Mouse (Mus musculus): ENCODE results near the gene C5ar2. TPM values are rescaled to one million over a fixed set of nuclear protein-coding genes. Genes with fewer than 3 reads are reported as not detected.

Gene C5ar2
- polyA plus RNA-seq, 1 experiment from 2014 or later, result 0.80 TPM

GRCm38 (mm10) chr7:16207496-16207895 lies 36.5 kb downstream of the C5ar2 start:
- 82% methylated on average over 10 of the region's 10 CpGs for WGBS
- H3K36me3 ChIP-seq (ENCODE audit: control insufficient read depth, insufficient read depth, low read length), result peaks cover 81% of the 10 kb centered on the region
- no peaks in the 10 kb centered on the region for H3K27me3 ChIP-seq (ENCODE audit: control insufficient read depth, insufficient read depth, low read length)
- ATAC-seq (ENCODE audit: insufficient number of reproducible peaks, insufficient read depth, low FRiP score, low read depth), result no peak
- H3K4me2 ChIP-seq (ENCODE audit: low read length), result no peak overlapping the region
- no peaks in the 10 kb centered on the region for H3K9me3 ChIP-seq (ENCODE audit: control insufficient read depth, low read length)
- H3K4me3 ChIP-seq (ENCODE audit: control insufficient read depth in 1 of 2, insufficient read depth in 1 of 2, low read depth in 1 of 2, low read length in 2 of 2), result no peak overlapping the region
- H3K9ac ChIP-seq (ENCODE audit: low read length), result no peak overlapping the region
- H3K4me1 ChIP-seq (ENCODE audit: control insufficient read depth in 2 of 2, insufficient read depth in 2 of 2, low read length in 2 of 2), result no peaks in the 10 kb centered on the region
- no peak overlapping the region for H3K27ac ChIP-seq (replicated peaks in 1 of 2; ENCODE audit: control insufficient read depth in 1 of 2, insufficient read depth in 1 of 2, low read depth in 2 of 2, low read length in 2 of 2)

- WGBS, result 77% methylated on average over 7 of the region's 7 CpGs
- no peaks in the 10 kb centered on the region for H3K27me3 ChIP-seq (ENCODE audit: control insufficient read depth, insufficient read depth, low read length)
- H3K27ac ChIP-seq (replicated peaks in 1 of 2; ENCODE audit: control insufficient read depth in 1 of 2, insufficient read depth in 1 of 2, low read depth in 2 of 2, low read length in 2 of 2), result no peak overlapping the region
- no peak for ATAC-seq (ENCODE audit: insufficient number of reproducible peaks, insufficient read depth, low FRiP score, low read depth)
- H3K36me3 ChIP-seq (ENCODE audit: control insufficient read depth, insufficient read depth, low read length), result peaks cover 82% of the 10 kb centered on the region
- H3K9me3 ChIP-seq (ENCODE audit: control insufficient read depth, low read length), result no peaks in the 10 kb centered on the region
- no peak overlapping the region for H3K9ac ChIP-seq (ENCODE audit: low read length)
- H3K4me3 ChIP-seq (ENCODE audit: control insufficient read depth in 1 of 2, insufficient read depth in 1 of 2, low read depth in 1 of 2, low read length in 2 of 2), result no peak overlapping the region
- H3K4me1 ChIP-seq (ENCODE audit: control insufficient read depth in 2 of 2, insufficient read depth in 2 of 2, low read length in 2 of 2), result no peaks in the 10 kb centered on the region
- H3K4me2 ChIP-seq (ENCODE audit: low read length), result no peak overlapping the region
Measured at GRCm38 (mm10) chr7:16207076-16207475, 36.9 kb downstream of the C5ar2 start.

- peaks cover 83% of the 10 kb centered on the region for H3K36me3 ChIP-seq (ENCODE audit: control insufficient read depth, insufficient read depth, low read length)
- H3K9me3 ChIP-seq (ENCODE audit: control insufficient read depth, low read length), result no peaks in the 10 kb centered on the region
- H3K4me2 ChIP-seq (ENCODE audit: low read length), result no peak overlapping the region
- no peaks in the 10 kb centered on the region for H3K4me1 ChIP-seq (ENCODE audit: control insufficient read depth in 2 of 2, insufficient read depth in 2 of 2, low read length in 2 of 2)
- ATAC-seq (ENCODE audit: insufficient number of reproducible peaks, insufficient read depth, low FRiP score, low read depth), result no peak; the same call in 1 of the 2 replicates
- no peaks in the 10 kb centered on the region for H3K27me3 ChIP-seq (ENCODE audit: control insufficient read depth, insufficient read depth, low read length)
- WGBS, result 89% methylated on average over 8 of the region's 9 CpGs
- no peak overlapping the region for H3K9ac ChIP-seq (ENCODE audit: low read length)
- no peak overlapping the region for H3K27ac ChIP-seq (replicated peaks in 1 of 2; ENCODE audit: control insufficient read depth in 1 of 2, insufficient read depth in 1 of 2, low read depth in 2 of 2, low read length in 2 of 2)
- no peak overlapping the region for H3K4me3 ChIP-seq (ENCODE audit: control insufficient read depth in 1 of 2, insufficient read depth in 1 of 2, low read depth in 1 of 2, low read length in 2 of 2)
Measured at GRCm38 (mm10) chr7:16204791-16205190, 39.2 kb downstream of the C5ar2 start.

- H3K27me3 ChIP-seq (ENCODE audit: control insufficient read depth, insufficient read depth, low read length), result no peaks in the 10 kb centered on the region
- no peak overlapping the region for H3K27ac ChIP-seq (replicated peaks in 1 of 2; ENCODE audit: control insufficient read depth in 1 of 2, insufficient read depth in 1 of 2, low read depth in 2 of 2, low read length in 2 of 2)
- H3K9me3 ChIP-seq (ENCODE audit: control insufficient read depth, low read length), result no peaks in the 10 kb centered on the region
- ATAC-seq (ENCODE audit: insufficient number of reproducible peaks, insufficient read depth, low FRiP score, low read depth), result no peak
- H3K9ac ChIP-seq (ENCODE audit: low read length), result no peak overlapping the region
- peaks cover 83% of the 10 kb centered on the region for H3K36me3 ChIP-seq (ENCODE audit: control insufficient read depth, insufficient read depth, low read length)
- no peak overlapping the region for H3K4me3 ChIP-seq (ENCODE audit: control insufficient read depth in 1 of 2, insufficient read depth in 1 of 2, low read depth in 1 of 2, low read length in 2 of 2)
- no peak overlapping the region for H3K4me2 ChIP-seq (ENCODE audit: low read length)
- 85% methylated on average over 13 of the region's 13 CpGs for WGBS
- H3K4me1 ChIP-seq (ENCODE audit: control insufficient read depth in 2 of 2, insufficient read depth in 2 of 2, low read length in 2 of 2), result no peaks in the 10 kb centered on the region
Measured at GRCm38 (mm10) chr7:16203505-16203903, 40.5 kb downstream of the C5ar2 start.

- H3K9me3 ChIP-seq (ENCODE audit: control insufficient read depth, low read length), result no peaks in the 10 kb centered on the region
- WGBS, result 80% methylated on average over 15 of the region's 15 CpGs
- no peak for ATAC-seq (ENCODE audit: insufficient number of reproducible peaks, insufficient read depth, low FRiP score, low read depth)
- H3K4me2 ChIP-seq (ENCODE audit: low read length), result no peak overlapping the region
- no peak overlapping the region for H3K4me3 ChIP-seq (ENCODE audit: control insufficient read depth in 1 of 2, insufficient read depth in 1 of 2, low read depth in 1 of 2, low read length in 2 of 2)
- no peak overlapping the region for H3K9ac ChIP-seq (ENCODE audit: low read length)
- no peaks in the 10 kb centered on the region for H3K27me3 ChIP-seq (ENCODE audit: control insufficient read depth, insufficient read depth, low read length)
- H3K36me3 ChIP-seq (ENCODE audit: control insufficient read depth, insufficient read depth, low read length), result peaks cover 87% of the 10 kb centered on the region
- no peak overlapping the region for H3K27ac ChIP-seq (replicated peaks in 1 of 2; ENCODE audit: control insufficient read depth in 1 of 2, insufficient read depth in 1 of 2, low read depth in 2 of 2, low read length in 2 of 2)
- no peaks in the 10 kb centered on the region for H3K4me1 ChIP-seq (ENCODE audit: control insufficient read depth in 2 of 2, insufficient read depth in 2 of 2, low read length in 2 of 2)
Measured at GRCm38 (mm10) chr7:16202756-16203504, 41.0 kb downstream of the C5ar2 start.

GRCm38 (mm10) chr7:16201136-16201535 lies 42.8 kb downstream of the C5ar2 start:
- Histone ChIP-seq H3K4me2 (ENCODE audit: low read length) (no peak overlapping the region), H3K27ac (replicated peaks in 1 of 2; ENCODE audit: control insufficient read depth in 1 of 2, insufficient read depth in 1 of 2, low read depth in 2 of 2, low read length in 2 of 2) (no peak overlapping the region), H3K27me3 (ENCODE audit: control insufficient read depth, insufficient read depth, low read length) (no peaks in the 10 kb centered on the region), H3K4me1 (ENCODE audit: control insufficient read depth in 2 of 2, insufficient read depth in 2 of 2, low read length in 2 of 2) (no peaks in the 10 kb centered on the region), H3K9ac (ENCODE audit: low read length) (no peak overlapping the region), H3K36me3 (ENCODE audit: control insufficient read depth, insufficient read depth, low read length) (peaks cover 97% of the 10 kb centered on the region), H3K4me3 (ENCODE audit: control insufficient read depth in 1 of 2, insufficient read depth in 1 of 2, low read depth in 1 of 2, low read length in 2 of 2) (no peak overlapping the region), H3K9me3 (ENCODE audit: control insufficient read depth, low read length) (no peaks in the 10 kb centered on the region)
- 78% methylated on average over 6 of the region's 6 CpGs for WGBS
- no peak for ATAC-seq (ENCODE audit: insufficient number of reproducible peaks, insufficient read depth, low FRiP score, low read depth)

- Histone ChIP-seq H3K36me3 (ENCODE audit: control insufficient read depth, insufficient read depth, low read length) (peaks cover 78% of the 10 kb centered on the region), H3K9ac (ENCODE audit: low read length) (no peak overlapping the region), H3K4me2 (ENCODE audit: low read length) (no peak overlapping the region), H3K27ac (replicated peaks in 1 of 2; ENCODE audit: control insufficient read depth in 1 of 2, insufficient read depth in 1 of 2, low read depth in 2 of 2, low read length in 2 of 2) (no peak overlapping the region), H3K4me1 (ENCODE audit: control insufficient read depth in 2 of 2, insufficient read depth in 2 of 2, low read length in 2 of 2) (no peaks in the 10 kb centered on the region), H3K9me3 (ENCODE audit: control insufficient read depth, low read length) (no peaks in the 10 kb centered on the region), H3K4me3 (ENCODE audit: control insufficient read depth in 1 of 2, insufficient read depth in 1 of 2, low read depth in 1 of 2, low read length in 2 of 2) (no peak overlapping the region), H3K27me3 (ENCODE audit: control insufficient read depth, insufficient read depth, low read length) (no peaks in the 10 kb centered on the region)
- WGBS, result 85% methylated on average over 11 of the region's 11 CpGs
- ATAC-seq (ENCODE audit: insufficient number of reproducible peaks, insufficient read depth, low FRiP score, low read depth), result no peak
Measured at GRCm38 (mm10) chr7:16198540-16198939, 45.4 kb downstream of the C5ar2 start.

GRCm38 (mm10) chr7:16197166-16197565 lies 46.8 kb downstream of the C5ar2 start:
- H3K27me3 ChIP-seq (ENCODE audit: control insufficient read depth, insufficient read depth, low read length), result no peaks in the 10 kb centered on the region
- H3K9me3 ChIP-seq (ENCODE audit: control insufficient read depth, low read length), result no peaks in the 10 kb centered on the region
- ATAC-seq (ENCODE audit: insufficient number of reproducible peaks, insufficient read depth, low FRiP score, low read depth), result no peak
- H3K27ac ChIP-seq (replicated peaks in 1 of 2; ENCODE audit: control insufficient read depth in 1 of 2, insufficient read depth in 1 of 2, low read depth in 2 of 2, low read length in 2 of 2), result no peak overlapping the region
- peaks cover 65% of the 10 kb centered on the region for H3K36me3 ChIP-seq (ENCODE audit: control insufficient read depth, insufficient read depth, low read length)
- 76% methylated on average over 5 of the region's 5 CpGs for WGBS
- no peak overlapping the region for H3K9ac ChIP-seq (ENCODE audit: low read length)
- no peak overlapping the region for H3K4me3 ChIP-seq (ENCODE audit: control insufficient read depth in 1 of 2, insufficient read depth in 1 of 2, low read depth in 1 of 2, low read length in 2 of 2)
- H3K4me1 ChIP-seq (ENCODE audit: control insufficient read depth in 2 of 2, insufficient read depth in 2 of 2, low read length in 2 of 2), result no peaks in the 10 kb centered on the region
- H3K4me2 ChIP-seq (ENCODE audit: low read length), result no peak overlapping the region
